Mouse (Mus musculus) forebrain, embryonic 15.5 days (tissue): ENCODE measurements around the gene Ergic1. TPM values are rescaled to one million over a fixed set of nuclear protein-coding genes. Genes with fewer than 3 reads are reported as not detected.

Experiments used
- ATAC-seq: fragments of 200-750 bp; cut with Nextera tagmentation; replicated peaks from 2 replicates; pipeline ENCODE4 v1.8.0; 2017; ENCODE audit warnings: mild to moderate bottlenecking, moderate TSS enrichment, moderate library complexity
- H3K27ac ChIP-seq: fragments of 300-500 bp; sonication (generic); replicated peaks from 2 replicates; pipeline ENCODE4 v1.5.1; 2015; ENCODE audit warnings: mild to moderate bottlenecking, inconsistent platforms
- H3K27me3 ChIP-seq: fragments of 300-500 bp; sonication (generic); 2 replicates; pipeline ENCODE4 v1.6.1; 2015; ENCODE audit warnings: inconsistent platforms
- H3K36me3 ChIP-seq: fragments of 300-500 bp; sonication (generic); 2 replicates; pipeline ENCODE4 v1.6.1; 2015; ENCODE audit warnings: mild to moderate bottlenecking, inconsistent platforms
- H3K4me1 ChIP-seq: fragments of 300-500 bp; sonication (generic); 2 replicates; pipeline ENCODE4 v1.6.1; 2015; ENCODE audit warnings: inconsistent platforms
- H3K4me2 ChIP-seq: fragments of 300-500 bp; sonication (generic); replicated peaks from 2 replicates; pipeline ENCODE4 v1.6.1; 2015; ENCODE audit warnings: mild to moderate bottlenecking, inconsistent platforms
- H3K4me3 ChIP-seq: fragments of 300-500 bp; sonication (generic); 2 replicates; pipeline ENCODE4 v1.5.1; 2015; ENCODE audit warnings: mild to moderate bottlenecking, inconsistent platforms
- H3K9ac ChIP-seq: fragments of 300-500 bp; sonication (generic); replicated peaks from 2 replicates; pipeline ENCODE4 v1.6.1; 2015; ENCODE audit warnings: mild to moderate bottlenecking, inconsistent platforms
- H3K9me3 ChIP-seq: fragments of 300-500 bp; sonication (generic); 2 replicates; pipeline ENCODE4 v1.6.1; 2016; ENCODE audit warnings: inconsistent platforms
- WGBS: fragments of 180-500 bp; shearing (Covaris S2); methylation state at CpG from one replicate; pipeline ENCODE4 v1.1.7; 2015; ENCODE audit warnings: mixed read lengths; 5-methylcytosine and 5-hydroxymethylcytosine counted together
- polyA plus RNA-seq: library from polyadenylated mRNA; unstranded; fragments of >200 nt; fragmentation: Nextera tagmentation; extraction: Ambion mirVana; gene quantifications from 2 replicates; pipeline ENCODE4 v1.2.1, GENCODE M21; 2015

Gene Ergic1
- polyA plus RNA-seq, 1 experiment from 2014 or later, result 98.7 TPM

DNA sequence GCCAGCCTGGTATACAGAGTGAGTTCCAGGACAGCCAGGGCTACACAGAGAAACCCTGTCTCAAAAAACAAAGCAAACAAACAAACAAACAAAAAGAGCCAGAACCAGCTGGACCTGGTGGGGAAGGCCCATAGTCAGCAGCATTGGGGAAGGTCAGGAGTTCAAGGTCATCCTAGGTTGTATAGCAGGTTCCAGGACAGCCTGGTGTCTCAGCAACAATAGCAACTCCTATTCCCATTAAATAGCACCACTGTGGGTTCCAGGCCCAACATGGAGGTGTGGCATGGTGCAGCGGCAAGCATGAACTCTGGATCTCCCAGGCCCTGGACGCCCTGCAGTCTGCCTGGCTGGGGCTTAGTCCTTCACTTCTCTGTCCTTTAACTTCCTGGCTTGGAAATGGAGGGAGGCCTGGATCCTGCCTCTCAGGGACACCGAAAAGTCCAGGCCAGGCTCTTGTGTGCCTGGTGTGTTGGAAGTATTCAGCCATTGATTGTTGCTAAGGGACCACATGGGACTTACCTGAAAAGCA, 19.6 kb downstream of the Ergic1 start:
- Histone ChIP-seq H3K9me3 (no peaks in the 10 kb centered on the region), H3K9ac (no peak overlapping the region), H3K4me3 (no peak overlapping the region), H3K36me3 (0 out of 2 replicates have a peak, but pooled peaks cover 3% of the 10 kb centered on the region), H3K4me1 (peaks cover 23% of the 10 kb centered on the region), H3K27me3 (no peaks in the 10 kb centered on the region), H3K4me2 (no peak overlapping the region), H3K27ac (no peak overlapping the region)
- 95% methylated on average over 3 of the region's 3 CpGs for WGBS
- ATAC-seq, result no peak

DNA sequence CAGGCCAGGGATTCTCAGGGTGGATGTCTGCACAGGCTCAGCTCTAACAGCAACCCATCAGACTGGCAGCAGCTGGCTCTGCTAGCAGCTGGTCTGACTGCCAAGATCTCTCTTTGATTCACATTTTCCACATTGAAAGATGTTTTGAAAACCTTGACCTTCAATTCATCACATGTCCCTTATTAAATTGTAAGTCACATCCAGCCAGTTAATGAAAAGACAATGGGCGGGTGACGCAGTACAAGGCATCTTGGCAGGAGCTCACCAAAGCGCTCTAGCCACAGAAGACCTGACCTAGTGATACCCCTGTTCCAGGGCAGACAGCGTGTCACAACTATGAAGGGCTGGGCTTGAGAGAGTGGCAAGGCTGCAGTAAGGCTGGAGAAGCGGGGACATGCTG, 21.0 kb downstream of the Ergic1 start:
- no peaks in the 10 kb centered on the region for H3K9me3 ChIP-seq
- peaks cover 19% of the 10 kb centered on the region for H3K4me1 ChIP-seq
- H3K4me2 ChIP-seq, result no peak overlapping the region
- H3K4me3 ChIP-seq, result no peak overlapping the region
- H3K9ac ChIP-seq, result no peak overlapping the region
- H3K27me3 ChIP-seq, result no peaks in the 10 kb centered on the region
- no peak overlapping the region; the same call in 1 of the 2 replicates for H3K27ac ChIP-seq
- 74% methylated on average over 5 of the region's 5 CpGs for WGBS
- 0 out of 2 replicates have a peak, but pooled peaks cover 3% of the 10 kb centered on the region for H3K36me3 ChIP-seq
- no peak for ATAC-seq

DNA sequence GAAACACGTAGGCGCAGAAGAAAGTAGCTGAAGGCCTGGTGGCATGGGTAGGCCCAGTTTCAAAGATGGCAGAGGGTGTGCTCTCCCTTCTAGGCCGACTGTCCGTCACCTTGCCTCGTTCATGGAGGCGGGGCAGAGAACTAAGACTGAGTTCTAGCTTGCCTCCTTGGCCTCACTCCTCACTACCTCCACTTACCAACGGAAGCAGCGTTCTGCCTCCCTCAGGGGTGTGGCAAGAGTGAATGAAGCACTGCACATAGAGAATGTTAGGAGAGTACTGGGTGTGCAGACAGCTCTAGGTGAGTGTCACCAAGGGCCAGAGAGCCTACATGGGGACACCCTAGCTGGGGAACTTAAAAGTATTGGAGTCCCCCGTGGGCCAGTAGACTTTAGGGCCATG, 21.8 kb downstream of the Ergic1 start:
- H3K4me2 ChIP-seq, result no peak overlapping the region
- H3K36me3 ChIP-seq, result no peaks in the 10 kb centered on the region
- H3K4me1 ChIP-seq, result peaks cover 19% of the 10 kb centered on the region
- H3K9me3 ChIP-seq, result no peaks in the 10 kb centered on the region
- no peak overlapping the region for H3K4me3 ChIP-seq
- WGBS, result 98% methylated on average over 9 of the region's 9 CpGs
- ATAC-seq, result no peak
- H3K27me3 ChIP-seq, result no peaks in the 10 kb centered on the region
- no peak overlapping the region for H3K9ac ChIP-seq
- H3K27ac ChIP-seq, result no peak overlapping the region

DNA sequence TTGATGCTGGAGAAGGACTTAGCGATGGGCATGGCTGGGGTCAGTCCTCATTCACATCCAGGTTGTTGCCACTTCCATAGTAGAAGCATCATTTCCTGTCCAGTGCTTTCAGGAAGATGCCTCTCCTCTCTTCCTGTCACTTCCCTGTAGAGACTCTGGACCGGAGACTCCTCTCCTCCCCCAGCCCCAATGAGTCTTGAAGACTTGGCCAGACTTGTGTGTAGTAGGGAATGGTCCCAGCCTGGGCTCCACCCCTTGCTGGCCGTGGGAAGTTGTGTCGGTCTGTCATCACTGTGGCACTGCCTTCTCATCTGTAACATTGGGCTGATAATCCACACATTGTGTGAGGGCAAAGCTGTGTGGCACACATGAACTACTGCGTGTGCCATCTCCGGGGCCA, 22.3 kb downstream of the Ergic1 start:
- ATAC-seq, result no peak
- H3K27ac ChIP-seq, result peak overlapping the region; percentile 47; the same call in 1 of the 2 replicates
- no peak overlapping the region for H3K9ac ChIP-seq
- H3K27me3 ChIP-seq, result no peaks in the 10 kb centered on the region
- H3K4me1 ChIP-seq, result peaks cover 19% of the 10 kb centered on the region
- H3K36me3 ChIP-seq, result no peaks in the 10 kb centered on the region
- H3K4me3 ChIP-seq, result no peak overlapping the region
- WGBS, result 96% methylated on average over 6 of the region's 6 CpGs
- H3K4me2 ChIP-seq, result no peak overlapping the region
- no peaks in the 10 kb centered on the region for H3K9me3 ChIP-seq

DNA sequence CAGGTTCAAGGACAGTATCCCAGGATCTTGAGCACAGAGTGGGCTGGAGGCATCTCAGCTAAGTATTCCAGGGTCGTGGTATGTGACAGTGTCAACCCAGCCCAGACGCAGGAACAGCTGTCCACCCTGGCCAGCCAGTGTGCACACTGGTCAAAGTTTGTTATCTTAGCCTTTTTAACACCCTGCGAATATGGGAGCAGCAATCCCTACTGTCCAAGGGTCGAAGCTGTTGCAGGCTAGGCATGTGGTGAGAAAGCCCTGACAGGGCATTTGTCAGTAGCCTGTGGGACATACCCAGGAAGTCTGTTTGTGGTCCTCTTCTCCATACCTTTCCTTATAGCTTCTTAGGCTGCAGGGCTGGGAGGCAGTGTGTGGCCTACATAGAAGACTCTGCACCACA, 22.8 kb downstream of the Ergic1 start:
- H3K27ac ChIP-seq, result peak overlapping the region; percentile 47
- H3K9me3 ChIP-seq, result no peaks in the 10 kb centered on the region
- H3K27me3 ChIP-seq, result no peaks in the 10 kb centered on the region
- 82% methylated on average over 4 of the region's 4 CpGs for WGBS
- H3K4me2 ChIP-seq, result no peak overlapping the region
- no peak overlapping the region for H3K4me3 ChIP-seq
- no peak overlapping the region for H3K9ac ChIP-seq
- no peak for ATAC-seq
- H3K36me3 ChIP-seq, result no peaks in the 10 kb centered on the region
- peaks cover 19% of the 10 kb centered on the region for H3K4me1 ChIP-seq

DNA sequence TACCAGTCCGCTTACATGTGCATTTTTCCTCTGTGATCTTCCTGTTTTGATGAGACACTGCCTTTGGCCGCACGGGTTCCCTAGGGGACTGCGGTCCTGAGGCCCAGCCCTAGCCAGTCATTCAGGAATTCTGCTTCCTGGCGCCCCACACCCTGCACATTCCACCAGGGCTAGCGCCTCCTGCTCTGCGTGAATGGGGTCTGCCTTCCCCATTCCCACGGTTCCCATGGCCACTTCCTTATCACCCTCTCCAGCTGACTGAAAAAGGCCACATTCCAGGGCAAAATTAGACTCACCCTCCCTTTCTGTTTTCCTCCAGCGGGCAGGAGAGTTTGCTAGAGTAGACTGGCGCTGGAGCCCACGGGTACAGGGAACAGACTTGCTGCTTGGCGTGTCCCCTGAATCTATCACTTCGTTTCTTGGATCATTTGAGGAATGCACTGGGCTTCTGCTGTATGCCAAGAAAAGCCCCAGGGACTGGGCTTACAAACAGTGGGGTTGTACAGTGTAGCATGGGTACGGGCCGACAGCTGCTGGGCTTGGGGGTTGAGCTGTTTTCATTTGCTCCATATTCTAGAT, 23.4 kb downstream of the Ergic1 start:
- no peaks in the 10 kb centered on the region for H3K27me3 ChIP-seq
- peaks cover 19% of the 10 kb centered on the region for H3K4me1 ChIP-seq
- no peak overlapping the region for H3K9ac ChIP-seq
- H3K9me3 ChIP-seq, result no peaks in the 10 kb centered on the region
- H3K4me2 ChIP-seq, result no peak overlapping the region
- H3K36me3 ChIP-seq, result no peaks in the 10 kb centered on the region
- 57% methylated on average over 15 of the region's 15 CpGs for WGBS
- H3K4me3 ChIP-seq, result no peak overlapping the region
- peak; percentile 38; the same call in 1 of the 2 replicates for ATAC-seq
- peak overlapping the region; percentile 47 for H3K27ac ChIP-seq

DNA sequence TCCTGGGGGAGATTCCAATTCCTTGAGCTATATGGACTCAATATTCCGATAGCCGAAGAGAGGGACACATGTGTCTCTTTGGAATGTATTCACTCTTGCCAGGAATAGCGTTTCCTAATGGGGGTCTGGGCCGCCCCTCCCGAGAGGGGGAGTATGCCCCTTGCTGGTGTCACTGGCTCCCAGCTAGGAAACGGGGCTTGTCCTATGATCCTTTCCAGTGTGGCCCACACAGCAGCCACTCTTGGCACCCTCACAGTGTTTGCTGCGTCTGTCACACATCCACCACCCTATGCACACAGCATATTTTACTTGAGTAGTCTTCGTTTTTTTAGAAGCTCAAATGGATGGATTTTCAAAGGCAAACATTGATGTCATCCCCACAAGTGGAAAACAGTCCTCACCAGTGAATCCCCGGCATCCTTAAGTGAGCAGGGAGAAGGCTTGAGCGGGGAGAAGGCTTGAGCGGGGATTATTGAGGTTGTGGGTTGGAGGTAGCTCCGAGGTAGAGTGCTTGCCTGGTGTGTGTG, 26.7 kb downstream of the Ergic1 start:
- H3K27ac ChIP-seq, result no peak overlapping the region
- H3K4me2 ChIP-seq, result no peak overlapping the region
- ATAC-seq, result no peak
- H3K27me3 ChIP-seq, result no peaks in the 10 kb centered on the region
- 89% methylated on average over 12 of the region's 12 CpGs for WGBS
- no peak overlapping the region for H3K9ac ChIP-seq
- H3K4me3 ChIP-seq, result no peak overlapping the region
- no peaks in the 10 kb centered on the region for H3K9me3 ChIP-seq
- no peaks in the 10 kb centered on the region for H3K36me3 ChIP-seq
- H3K4me1 ChIP-seq, result peaks cover 10% of the 10 kb centered on the region; the same call in 1 of the 2 replicates

DNA sequence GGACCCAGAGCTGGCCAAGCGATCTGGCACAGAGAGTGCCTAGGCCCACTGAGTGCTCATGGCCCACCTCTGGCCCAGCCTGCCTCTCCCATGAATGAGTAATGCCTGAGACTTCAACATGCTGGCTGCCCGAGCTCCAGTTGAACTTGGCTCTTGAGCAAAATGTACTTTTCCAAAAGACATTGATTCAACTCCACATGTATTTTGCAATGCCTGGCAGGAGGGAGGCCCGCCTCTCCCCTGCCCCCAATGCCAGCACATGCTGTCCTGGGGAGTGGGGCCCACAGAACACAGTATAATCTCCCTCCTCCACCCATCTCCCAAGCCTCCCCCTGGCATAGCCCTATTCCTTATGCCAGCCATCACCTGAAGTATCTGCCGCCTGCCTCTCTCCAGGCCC, 31.2 kb downstream of the Ergic1 start:
- H3K9me3 ChIP-seq, result no peaks in the 10 kb centered on the region
- no peak for ATAC-seq
- H3K9ac ChIP-seq, result no peak overlapping the region
- H3K4me2 ChIP-seq, result no peak overlapping the region
- H3K27ac ChIP-seq, result no peak overlapping the region
- H3K4me1 ChIP-seq, result peaks cover 18% of the 10 kb centered on the region
- H3K36me3 ChIP-seq, result no peaks in the 10 kb centered on the region
- WGBS, result 92% methylated on average over 4 of the region's 4 CpGs
- H3K27me3 ChIP-seq, result no peaks in the 10 kb centered on the region
- H3K4me3 ChIP-seq, result no peak overlapping the region

DNA sequence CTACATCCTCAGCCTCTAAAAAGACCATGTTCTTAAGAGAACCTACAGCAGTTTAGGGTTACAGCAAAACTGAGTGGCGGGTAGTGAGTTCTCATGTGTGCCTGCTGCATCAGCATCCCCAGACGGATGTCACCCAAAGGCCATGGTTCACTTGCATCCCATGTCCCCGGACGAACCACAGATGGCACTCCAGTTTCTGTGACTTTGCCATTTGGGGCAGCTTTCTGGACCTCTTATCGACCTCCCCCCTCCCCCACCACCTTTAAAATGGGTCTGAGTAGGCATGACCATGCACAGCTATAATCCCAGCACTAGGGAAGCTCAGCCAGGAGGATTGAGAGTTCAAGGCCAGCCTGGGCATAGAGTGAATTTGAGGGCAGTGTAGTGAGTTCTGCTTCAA, 31.9 kb downstream of the Ergic1 start:
- H3K4me1 ChIP-seq, result peaks cover 18% of the 10 kb centered on the region
- H3K4me2 ChIP-seq, result no peak overlapping the region
- no peaks in the 10 kb centered on the region for H3K27me3 ChIP-seq
- 94% methylated on average over 5 of the region's 5 CpGs for WGBS
- H3K9ac ChIP-seq, result no peak overlapping the region
- ATAC-seq, result no peak
- no peak overlapping the region for H3K27ac ChIP-seq
- H3K4me3 ChIP-seq, result no peak overlapping the region
- no peaks in the 10 kb centered on the region for H3K9me3 ChIP-seq
- no peaks in the 10 kb centered on the region for H3K36me3 ChIP-seq

DNA sequence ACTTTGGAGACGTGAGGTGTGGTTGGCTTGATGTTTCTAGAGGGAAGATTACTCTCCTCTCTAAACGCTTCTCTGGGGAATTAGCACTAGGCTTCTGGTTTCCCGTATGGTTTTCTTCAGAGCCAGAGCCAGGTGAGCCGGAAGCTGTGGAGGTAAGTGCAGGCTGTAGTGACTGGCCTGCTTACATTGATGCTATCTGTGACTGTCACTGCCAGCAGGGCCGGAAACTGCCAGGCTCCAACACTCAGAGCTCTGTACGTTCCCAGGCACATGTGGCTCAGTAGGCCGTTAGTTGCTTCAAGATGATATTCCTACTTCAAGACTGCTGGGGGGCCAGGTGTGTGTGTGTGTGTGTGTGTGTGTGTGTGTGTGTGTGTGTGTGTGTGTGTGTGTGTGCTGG, 32.9 kb downstream of the Ergic1 start:
- no peaks in the 10 kb centered on the region for H3K36me3 ChIP-seq
- H3K27me3 ChIP-seq, result no peaks in the 10 kb centered on the region
- 91% methylated on average over 7 of the region's 7 CpGs for WGBS
- no peak overlapping the region for H3K4me2 ChIP-seq
- no peaks in the 10 kb centered on the region for H3K9me3 ChIP-seq
- H3K9ac ChIP-seq, result no peak overlapping the region
- no peak overlapping the region for H3K27ac ChIP-seq
- H3K4me3 ChIP-seq, result no peak overlapping the region
- no peak for ATAC-seq
- peaks cover 18% of the 10 kb centered on the region for H3K4me1 ChIP-seq

DNA sequence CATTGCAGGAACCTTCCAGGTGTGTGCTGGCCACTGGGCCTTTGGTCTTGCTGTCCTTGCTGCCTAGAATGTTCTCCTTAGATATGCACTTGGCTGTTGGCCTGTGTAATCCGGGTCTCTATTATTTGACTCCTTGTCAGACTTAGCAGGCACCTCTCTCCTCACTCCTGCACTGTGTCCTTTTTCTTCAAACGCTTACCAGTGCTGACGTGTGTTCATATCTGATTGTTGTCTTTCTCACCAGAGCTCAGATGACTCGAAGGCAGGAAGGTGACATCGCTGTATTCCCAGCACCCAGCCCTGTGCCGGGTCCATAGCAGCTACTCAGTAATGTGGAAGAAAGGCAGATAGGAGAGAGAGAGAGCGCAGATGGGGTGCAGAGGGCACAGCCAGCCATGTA, 33.7 kb downstream of the Ergic1 start:
- Histone ChIP-seq H3K27me3 (no peaks in the 10 kb centered on the region), H3K4me1 (peaks cover 18% of the 10 kb centered on the region), H3K9me3 (no peaks in the 10 kb centered on the region), H3K27ac (0 out of 2 replicates have a peak overlapping the region, but pooled peaks have one; percentile 69), H3K36me3 (no peaks in the 10 kb centered on the region), H3K4me2 (no peak overlapping the region), H3K4me3 (no peak overlapping the region), H3K9ac (no peak overlapping the region)
- ATAC-seq, result no peak
- 87% methylated on average over 7 of the region's 7 CpGs for WGBS

DNA sequence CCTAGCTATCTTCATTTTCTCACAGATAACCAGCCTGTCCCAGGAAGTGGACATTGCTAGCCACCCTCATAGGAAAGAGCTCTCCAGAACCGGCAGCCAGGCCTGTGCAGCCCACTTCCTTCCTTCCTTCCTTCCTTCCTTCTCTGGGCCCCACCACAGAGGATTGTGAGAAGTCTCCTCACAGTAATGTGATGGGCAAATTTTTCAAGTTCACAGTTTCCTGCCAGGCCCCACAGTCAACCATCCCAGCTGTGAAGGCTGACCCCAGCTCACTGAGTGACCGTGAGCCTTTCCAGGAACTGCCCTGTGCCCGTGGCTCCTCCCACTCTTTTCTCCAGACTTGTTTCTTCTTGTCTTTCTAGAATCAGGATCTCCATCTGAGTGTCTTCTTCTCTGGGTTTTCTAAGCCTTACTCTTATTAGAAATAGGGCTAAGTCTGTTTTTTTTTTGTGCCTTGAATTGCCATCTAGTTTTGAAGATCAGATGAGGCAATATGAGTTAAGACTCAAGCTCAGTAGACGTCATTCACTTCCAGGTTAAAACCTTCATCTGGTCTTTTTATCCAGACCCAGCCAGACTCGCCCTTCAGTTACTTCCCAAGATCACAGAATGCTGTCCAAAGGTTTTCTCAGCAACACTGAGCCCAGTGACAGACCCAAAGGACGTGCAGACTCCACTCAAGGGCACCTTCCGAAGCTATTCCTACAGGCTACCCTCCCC, 34.3 kb downstream of the Ergic1 start:
- Histone ChIP-seq H3K4me3 (no peak overlapping the region), H3K27me3 (no peaks in the 10 kb centered on the region), H3K9me3 (no peaks in the 10 kb centered on the region), H3K27ac (peak overlapping the region; percentile 69), H3K9ac (no peak overlapping the region), H3K36me3 (no peaks in the 10 kb centered on the region), H3K4me1 (peaks cover 18% of the 10 kb centered on the region), H3K4me2 (no peak overlapping the region)
- ATAC-seq, result no peak
- 60% methylated on average over 7 of the region's 7 CpGs for WGBS
